Mouse (Mus musculus) intestine, embryonic 15.5 days (tissue): ENCODE data around the gene Rps5. TPM values are rescaled to one million over a fixed set of nuclear protein-coding genes. Genes with fewer than 3 reads are reported as not detected.
"Not testable (repeated sequence)": the region's sequence is repeated elsewhere in the genome, so short reads cannot be mapped to it uniquely, and the experiment has no call there.

ENCODE experiments used
- ATAC-seq: fragments of 200-750 bp; cut with Nextera tagmentation; 2 replicates; pipeline ENCODE4 v1.8.0; 2017; ENCODE audit warnings: moderate TSS enrichment, moderate library complexity
- H3K27ac ChIP-seq: fragments of 300-500 bp; sonication (generic); 2 replicates; pipeline ENCODE4 v1.5.1; 2015; ENCODE audit warnings: mild to moderate bottlenecking, inconsistent platforms
- H3K27me3 ChIP-seq: fragments of 300-500 bp; sonication (generic); replicated peaks from 2 replicates; pipeline ENCODE4 v1.6.1; 2015; ENCODE audit warnings: inconsistent platforms
- H3K36me3 ChIP-seq: fragments of 300-500 bp; sonication (generic); 2 replicates; pipeline ENCODE4 v1.6.1; 2015; ENCODE audit warnings: inconsistent platforms
- H3K4me1 ChIP-seq: fragments of 300-500 bp; sonication (generic); replicated peaks from 2 replicates; pipeline ENCODE4 v1.6.1; 2015; ENCODE audit warnings: inconsistent platforms
- H3K4me2 ChIP-seq: fragments of 300-500 bp; sonication (generic); replicated peaks from 2 replicates; pipeline ENCODE4 v1.6.1; 2015; ENCODE audit warnings: mild to moderate bottlenecking, inconsistent platforms
- H3K4me3 ChIP-seq: fragments of 300-500 bp; sonication (generic); replicated peaks from 2 replicates; pipeline ENCODE4 v1.5.1; 2015; ENCODE audit warnings: inconsistent platforms
- H3K9ac ChIP-seq: fragments of 300-500 bp; sonication (generic); 2 replicates; pipeline ENCODE4 v1.6.1; 2015; ENCODE audit warnings: inconsistent platforms
- H3K9me3 ChIP-seq: fragments of 300-500 bp; sonication (generic); 2 replicates; pipeline ENCODE4 v1.6.1; 2016; ENCODE audit warnings: inconsistent platforms
- WGBS: fragments of 180-500 bp; shearing (Covaris S2); methylation state at CpG from one replicate; pipeline ENCODE4 v1.1.7; 2015; 5-methylcytosine and 5-hydroxymethylcytosine counted together
- polyA plus RNA-seq: library from polyadenylated mRNA; unstranded; fragments of >200 nt; fragmentation: Nextera tagmentation; extraction: Ambion mirVana; gene quantifications from 2 replicates; pipeline ENCODE4 v1.2.1, GENCODE M21; 2015

Rps5 gene
- polyA plus RNA-seq, 1 experiment from 2014 or later, result 1,008 TPM

GRCm38 (mm10) chr7:12903623-12904022 lies 18.5 kb upstream of the Rps5 start:
- Histone ChIP-seq H3K27ac (no peak overlapping the region), H3K9ac (no peak overlapping the region), H3K4me1 (peaks cover 3% of the 10 kb centered on the region; the same call in 1 of the 2 replicates), H3K4me3 (no peak overlapping the region), H3K27me3 (no peaks in the 10 kb centered on the region), H3K36me3 (peaks cover 31% of the 10 kb centered on the region), H3K4me2 (peak overlapping the region; percentile 17; the same call in 1 of the 2 replicates), H3K9me3 (no peaks in the 10 kb centered on the region)
- WGBS, result 59% methylated on average over 10 of the region's 10 CpGs
- no peak for ATAC-seq

- Histone ChIP-seq H3K4me1 (peaks cover 4% of the 10 kb centered on the region; the same call in 1 of the 2 replicates), H3K36me3 (peaks cover 31% of the 10 kb centered on the region), H3K9me3 (no peaks in the 10 kb centered on the region), H3K4me2 (no peak overlapping the region), H3K27me3 (no peaks in the 10 kb centered on the region), H3K9ac (no peak overlapping the region), H3K4me3 (no peak overlapping the region), H3K27ac (no peak overlapping the region)
- ATAC-seq, result no peak
- 86% methylated on average over 1 of the region's 1 CpGs for WGBS
These were observed 16.9 kb upstream of the Rps5 start for GRCm38 (mm10) chr7:12905146-12905545.

- H3K27ac ChIP-seq, result peak overlapping the region; percentile 86
- 43% methylated on average over 7 of the region's 7 CpGs for WGBS
- no peaks in the 10 kb centered on the region for H3K27me3 ChIP-seq
- H3K4me2 ChIP-seq, result peak overlapping the region; percentile 68
- peak; percentile 55 for ATAC-seq
- peak overlapping the region; percentile 52; the same call in 1 of the 2 replicates for H3K4me3 ChIP-seq
- no peak overlapping the region for H3K9ac ChIP-seq
- H3K9me3 ChIP-seq, result no peaks in the 10 kb centered on the region
- H3K4me1 ChIP-seq, result peaks cover 4% of the 10 kb centered on the region; the same call in 1 of the 2 replicates
- H3K36me3 ChIP-seq, result peaks cover 24% of the 10 kb centered on the region
These were observed 12.6 kb upstream of the Rps5 start for GRCm38 (mm10) chr7:12909498-12909962.

GRCm38 (mm10) chr7:12910181-12910668 lies 11.9 kb upstream of the Rps5 start:
- Histone ChIP-seq H3K27ac (peak overlapping the region; percentile 86), H3K36me3 (peaks cover 24% of the 10 kb centered on the region), H3K4me2 (peak overlapping the region; percentile 68), H3K27me3 (no peaks in the 10 kb centered on the region), H3K9ac (peak overlapping the region; percentile 62), H3K4me3 (peak overlapping the region; percentile 52), H3K9me3 (no peaks in the 10 kb centered on the region), H3K4me1 (peaks cover 4% of the 10 kb centered on the region; the same call in 1 of the 2 replicates)
- WGBS, result 8% methylated on average over 19 of the region's 19 CpGs
- peak; percentile 89 for ATAC-seq

- no peak for ATAC-seq
- no peak overlapping the region for H3K27ac ChIP-seq
- H3K27me3 ChIP-seq, result no peaks in the 10 kb centered on the region
- H3K9me3 ChIP-seq, result no peaks in the 10 kb centered on the region
- no peak overlapping the region for H3K9ac ChIP-seq
- H3K4me1 ChIP-seq, result peaks cover 4% of the 10 kb centered on the region; the same call in 1 of the 2 replicates
- no peaks in the 10 kb centered on the region for H3K36me3 ChIP-seq
- no peak overlapping the region for H3K4me3 ChIP-seq
- H3K4me2 ChIP-seq, result no peak overlapping the region
These were observed 8.5 kb upstream of the Rps5 start for GRCm38 (mm10) chr7:12913556-12913955.

GRCm38 (mm10) chr7:12920495-12920894 lies 1.6 kb upstream of the Rps5 start:
- 81% methylated on average over 7 of the region's 8 CpGs for WGBS
- H3K36me3 ChIP-seq, result peaks cover 22% of the 10 kb centered on the region
- not testable (repeated sequence) for H3K9ac ChIP-seq, H3K27ac ChIP-seq, H3K4me2 ChIP-seq, ATAC-seq, H3K27me3 ChIP-seq, H3K9me3 ChIP-seq, H3K4me3 ChIP-seq, H3K4me1 ChIP-seq

GRCm38 (mm10) chr7:12921318-12921704 lies 779 bp upstream of the Rps5 start:
- no peaks in the 10 kb centered on the region for H3K9me3 ChIP-seq
- peak overlapping the region; percentile 66 for H3K4me2 ChIP-seq
- WGBS, result 0% methylated on average over 3 of the region's 3 CpGs
- peaks cover 30% of the 10 kb centered on the region for H3K36me3 ChIP-seq
- H3K4me3 ChIP-seq, result peak overlapping the region; percentile 87
- no peaks in the 10 kb centered on the region for H3K27me3 ChIP-seq
- H3K9ac ChIP-seq, result peak overlapping the region; percentile 77
- peak overlapping the region; percentile 92 for H3K27ac ChIP-seq
- H3K4me1 ChIP-seq, result peaks cover 14% of the 10 kb centered on the region
- ATAC-seq, result peak; percentile 19

GRCm38 (mm10) chr7:12922729-12923128 lies 639 bp downstream of the Rps5 start:
- Histone ChIP-seq H3K4me1 (peaks cover 18% of the 10 kb centered on the region), H3K4me3 (peak overlapping the region; percentile 87), H3K36me3 (peaks cover 38% of the 10 kb centered on the region), H3K4me2 (peak overlapping the region; percentile 73), H3K9ac (peak overlapping the region; percentile 83), H3K27ac (no peak overlapping the region), H3K9me3 (no peaks in the 10 kb centered on the region), H3K27me3 (no peaks in the 10 kb centered on the region; the same call in 1 of the 2 replicates)
- ATAC-seq, result no peak
- 3% methylated on average over 8 of the region's 8 CpGs for WGBS

GRCm38 (mm10) chr7:12926316-12926715 lies 4.2 kb downstream of the Rps5 start:
- H3K4me1 ChIP-seq, result peaks cover 27% of the 10 kb centered on the region
- no peak overlapping the region for H3K27ac ChIP-seq
- H3K9ac ChIP-seq, result no peak overlapping the region
- no peak overlapping the region for H3K4me2 ChIP-seq
- H3K36me3 ChIP-seq, result peaks cover 38% of the 10 kb centered on the region
- H3K27me3 ChIP-seq, result peaks cover 4% of the 10 kb centered on the region
- 81% methylated on average over 7 of the region's 7 CpGs for WGBS
- H3K4me3 ChIP-seq, result no peak overlapping the region
- H3K9me3 ChIP-seq, result no peaks in the 10 kb centered on the region
- ATAC-seq, result no peak

GRCm38 (mm10) chr7:12927191-12927680 lies 5.1 kb downstream of the Rps5 start, which contains the start of gene Rnf225:
TSS of gene Rnf225 (plus strand) at chr7:12927416.
- Histone ChIP-seq H3K4me2 (peak within 1 kb of the TSS; percentile 77), H3K9me3 (no peaks in the 10 kb centered on the region), H3K4me1 (peaks cover 27% of the 10 kb centered on the region), H3K27ac (no peak within 1 kb of the TSS), H3K27me3 (peaks cover 4% of the 10 kb centered on the region), H3K36me3 (peaks cover 38% of the 10 kb centered on the region), H3K9ac (peak within 1 kb of the TSS; percentile 40), H3K4me3 (peak within 1 kb of the TSS; percentile 35)
- 24% methylated on average over 8 of the region's 8 CpGs for WGBS
- ATAC-seq, result peak; percentile 89

- 4% methylated on average over 65 of the region's 65 CpGs for WGBS
- peak overlapping the region; percentile 35 for H3K4me3 ChIP-seq
These were observed 5.9 kb downstream of the Rps5 start for GRCm38 (mm10) chr7:12927693-12928589.

GRCm38 (mm10) chr7:12933615-12934140 lies 11.6 kb downstream of the Rps5 start:
- Histone ChIP-seq H3K4me2 (no peak overlapping the region), H3K27ac (no peak overlapping the region), H3K27me3 (no peaks in the 10 kb centered on the region; the same call in none of the 2 replicates), H3K4me3 (no peak overlapping the region), H3K9ac (no peak overlapping the region), H3K36me3 (no peaks in the 10 kb centered on the region), H3K9me3 (no peaks in the 10 kb centered on the region), H3K4me1 (no peaks in the 10 kb centered on the region)
- 81% methylated on average over 4 of the region's 4 CpGs for WGBS
- no peak for ATAC-seq

More at GRCm38 (mm10) chr7:12927693-12928589, 5.9 kb downstream of the Rps5 start:
- Histone ChIP-seq H3K4me1 (peaks cover 25% of the 10 kb centered on the region), H3K9ac (peak overlapping the region; percentile 40), H3K27ac (no peak overlapping the region), H3K27me3 (peaks cover 4% of the 10 kb centered on the region), H3K36me3 (peaks cover 38% of the 10 kb centered on the region), H3K9me3 (no peaks in the 10 kb centered on the region), H3K4me2 (peak overlapping the region; percentile 77)
- ATAC-seq, result peak; percentile 34
